Mouse (Mus musculus) bone marrow, adult 2 months (tissue): Measurements from ENCODE around the gene Drc1. TPM values are rescaled to one million over a fixed set of nuclear protein-coding genes. Genes with fewer than 3 reads are reported as not detected.

Source experiments
- H3K27ac ChIP-seq: fragments of 200-500 bp; 2 replicates; pipeline ENCODE4 v1.5.1; 2012; ENCODE audit warnings: low read depth, mild to moderate bottlenecking, control low read depth, inconsistent platforms, low read length; ENCODE audit not compliant: control insufficient read depth, poor library complexity, insufficient read depth
- H3K4me1 ChIP-seq: fragments of 200-500 bp; 2 replicates; pipeline ENCODE4 v1.6.1; 2011; ENCODE audit warnings: low read length; ENCODE audit not compliant: control insufficient read depth, insufficient read depth
- H3K4me3 ChIP-seq: fragments of 200-500 bp; replicated peaks from 2 replicates; pipeline ENCODE3; 2011; ENCODE audit warnings: mild to moderate bottlenecking, low read depth, low read length, control low read depth; ENCODE audit not compliant: control insufficient read depth
- CTCF ChIP-seq: fragments of 200-500 bp; IDR thresholded peaks from 2 replicates; pipeline ENCODE4 v1.5.1; 2011; ENCODE audit warnings: low read length, control low read depth; ENCODE audit not compliant: control insufficient read depth, insufficient read depth
- POLR2A ChIP-seq: fragments of 200-500 bp; IDR thresholded peaks from 2 replicates; pipeline ENCODE4 v1.6.1; 2011; ENCODE audit warnings: low read depth, mild to moderate bottlenecking, control low read depth, low read length, borderline replicate concordance; ENCODE audit not compliant: control insufficient read depth
- WGBS: fragments of 180-500 bp; shearing (Covaris S2); methylation state at CpG from one replicate; pipeline ENCODE4 v1.1.7; 2018; 5-methylcytosine and 5-hydroxymethylcytosine counted together
- polyA plus RNA-seq: library from polyadenylated mRNA; stranded (reverse); fragments of >200 nt; gene quantifications from 2 replicates; pipeline ENCODE4 v1.2.4, GENCODE M21; 2011; ENCODE audit warnings: low replicate concordance; ENCODE audit not compliant: missing spikeins, insufficient read depth, insufficient read length

The Drc1 gene
- polyA plus RNA-seq, 1 experiment, result 0.82 TPM

GRCm38 (mm10) chr5:30278952-30279351 lies 2.2 kb upstream of the Drc1 start:
- H3K4me1 ChIP-seq, result no peaks in the 10 kb centered on the region
- no peak overlapping the region for H3K4me3 ChIP-seq
- TF ChIP-seq POLR2A (no peak), CTCF (no peak)
- H3K27ac ChIP-seq, result no peak overlapping the region
- WGBS, result 50% methylated on average over 3 of the region's 3 CpGs

GRCm38 (mm10) chr5:30279446-30279845 lies 1.7 kb upstream of the Drc1 start:
- 79% methylated on average over 4 of the region's 4 CpGs for WGBS

DNA sequence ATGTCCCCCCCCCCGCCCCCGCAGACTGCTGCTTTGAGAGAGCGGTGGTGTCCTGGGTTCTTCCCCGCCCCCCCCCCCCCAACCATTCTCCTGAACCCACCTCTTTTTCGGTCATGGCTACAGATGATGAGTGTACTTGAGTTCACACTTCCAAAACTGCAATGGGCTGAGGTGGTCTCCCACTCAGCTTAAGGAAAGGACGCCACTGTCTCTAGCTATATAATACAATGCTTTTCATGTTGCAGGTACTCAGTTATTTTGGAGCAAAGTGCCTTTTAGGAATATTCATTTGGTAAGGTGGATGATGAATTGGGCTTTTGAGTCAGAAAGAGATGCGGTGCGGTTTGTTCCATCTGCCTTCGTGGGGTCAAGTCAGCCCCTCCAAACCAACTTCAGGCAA lies 324 bp upstream of the Drc1 start:
- Histone ChIP-seq H3K4me1 (no peaks in the 10 kb centered on the region), H3K27ac (no peak overlapping the region), H3K4me3 (no peak overlapping the region)
- TF ChIP-seq POLR2A (no peak), CTCF (no peak)
- WGBS, result 51% methylated on average over 9 of the region's 9 CpGs

More at GRCm38 (mm10) chr5:30279446-30279845, 1.7 kb upstream of the Drc1 start:
- Histone ChIP-seq H3K27ac (no peak overlapping the region), H3K4me1 (no peaks in the 10 kb centered on the region), H3K4me3 (no peak overlapping the region)
- TF ChIP-seq POLR2A (no peak), CTCF (no peak)

DNA sequence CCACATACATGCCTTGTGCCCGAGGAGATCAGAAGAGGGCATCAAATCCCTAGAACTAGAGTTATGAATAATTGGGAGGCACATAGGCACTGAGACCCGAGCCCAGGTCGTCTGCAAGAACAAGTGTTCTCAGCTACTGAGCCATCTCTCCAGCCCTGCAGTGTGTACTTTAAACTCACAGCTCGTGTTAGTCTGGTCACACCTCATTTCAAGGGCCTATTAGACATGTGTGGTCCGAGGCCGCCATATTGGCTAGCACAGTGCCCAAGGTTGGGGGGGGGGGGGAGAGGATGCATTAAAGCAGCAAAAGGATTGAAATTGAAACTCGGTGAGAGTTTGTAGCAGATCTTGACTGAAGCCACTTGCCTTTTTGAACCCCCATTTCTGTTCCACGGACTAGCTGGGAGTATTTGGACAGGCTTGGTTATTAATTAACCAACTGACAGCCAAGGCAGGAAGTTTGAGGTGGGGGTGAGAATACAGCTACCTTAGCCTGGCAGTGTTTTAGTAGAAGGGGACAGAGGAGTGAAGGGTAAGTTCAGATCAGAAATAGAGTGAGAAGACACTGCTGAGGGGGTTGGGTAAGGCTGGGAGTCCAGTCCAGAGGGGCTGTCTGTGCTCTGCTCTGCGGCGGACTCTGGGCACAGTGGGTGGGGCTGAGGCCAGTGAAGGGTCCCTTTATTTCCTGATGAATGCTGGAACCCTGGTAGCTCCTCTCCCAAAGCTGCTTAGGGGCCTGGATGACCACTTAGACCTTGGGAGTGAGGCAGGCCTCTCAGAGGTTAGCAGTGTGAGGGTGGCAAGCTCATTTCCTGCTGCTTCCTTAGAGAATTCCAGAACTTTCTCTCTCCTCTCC lies 5.0 kb downstream of the Drc1 start:
- TF ChIP-seq POLR2A, result no peak
- TF ChIP-seq CTCF, result no peak
- H3K27ac ChIP-seq, result no peak overlapping the region
- H3K4me1 ChIP-seq, result no peaks in the 10 kb centered on the region
- 77% methylated on average over 10 of the region's 10 CpGs for WGBS
- no peak overlapping the region for H3K4me3 ChIP-seq

GRCm38 (mm10) chr5:30287106-30287882 lies 6.1 kb downstream of the Drc1 start:
- Histone ChIP-seq H3K27ac (no peak overlapping the region), H3K4me1 (no peaks in the 10 kb centered on the region), H3K4me3 (no peak overlapping the region)
- 73% methylated on average over 9 of the region's 9 CpGs for WGBS
- no peak for TF ChIP-seq CTCF
- no peak for TF ChIP-seq POLR2A

- H3K4me1 ChIP-seq, result no peaks in the 10 kb centered on the region
- TF ChIP-seq CTCF, result no peak
- no peak for TF ChIP-seq POLR2A
- WGBS, result 73% methylated on average over 5 of the region's 5 CpGs
- no peak overlapping the region for H3K27ac ChIP-seq
- H3K4me3 ChIP-seq, result no peak overlapping the region
These were observed 59.6 kb downstream of the Drc1 start for GRCm38 (mm10) chr5:30340815-30341214.

GRCm38 (mm10) chr5:30341601-30342365 lies 60.6 kb downstream of the Drc1 start:
- H3K4me3 ChIP-seq, result no peak overlapping the region
- TF ChIP-seq CTCF (no peak), POLR2A (no peak)
- H3K27ac ChIP-seq, result no peak overlapping the region; the same call in 1 of the 2 replicates
- H3K4me1 ChIP-seq, result no peaks in the 10 kb centered on the region
- WGBS, result 68% methylated on average over 11 of the region's 11 CpGs
